Mouse (Mus musculus) ES-E14 (cell line): Measurements from ENCODE around the gene Mapk3. TPM values are rescaled to one million over a fixed set of nuclear protein-coding genes. Genes with fewer than 3 reads are reported as not detected.
"Not testable (repeated sequence)": the region's sequence is repeated elsewhere in the genome, so short reads cannot be mapped to it uniquely, and the experiment has no call there.

Source experiments
- DNase-seq: peaks from one replicate; pipeline ENCODE4 v3.0.0-alpha.2; 2013; ENCODE audit warnings: low read depth, low spot score
- H3K27ac ChIP-seq: 2 replicates; pipeline ENCODE4 v1.5.1; 2012; ENCODE audit warnings: low read depth, mild to moderate bottlenecking, low read length, moderate library complexity, mixed read lengths; ENCODE audit not compliant: poor library complexity, insufficient read depth, severe bottlenecking
- H3K36me3 ChIP-seq: 2 replicates; pipeline ENCODE4 v1.6.1; 2012; ENCODE audit warnings: mild to moderate bottlenecking, low read length, moderate library complexity, mixed read lengths; ENCODE audit not compliant: control insufficient read depth, poor library complexity, insufficient read depth, severe bottlenecking
- H3K4me1 ChIP-seq, 2 experiments: fragments of 150-350 bp in 1 of 2; sonication (generic) in 1 of 2; 2 replicates each; pipeline ENCODE4 v1.6.1; 2012; ENCODE audit warnings: low read length in 2 of 2, mild to moderate bottlenecking in 1 of 2, mixed read lengths in 1 of 2; ENCODE audit not compliant: control insufficient read depth in 2 of 2, insufficient read depth in 2 of 2, poor library complexity in 1 of 2
- H3K4me3 ChIP-seq, 2 experiments: fragments of 150-350 bp in 1 of 2; sonication (generic) in 1 of 2; 2 replicates each; pipeline ENCODE4 v1.5.1; 2012; ENCODE audit warnings: low read length in 2 of 2, low read depth in 1 of 2, mild to moderate bottlenecking in 1 of 2, mixed read lengths in 1 of 2; ENCODE audit not compliant: insufficient read depth in 1 of 2, poor library complexity in 1 of 2, severe bottlenecking in 1 of 2
- H3K9ac ChIP-seq: 2 replicates; pipeline ENCODE4 v1.6.1; 2012; ENCODE audit warnings: low read depth, mild to moderate bottlenecking, low read length, mixed read lengths; ENCODE audit not compliant: poor library complexity, insufficient read depth, severe bottlenecking
- H3K9me3 ChIP-seq: fragments of 150-350 bp; sonication (generic); 2 replicates; pipeline ENCODE4 v1.6.1; 2012; ENCODE audit warnings: low read depth, mild to moderate bottlenecking, low read length; ENCODE audit not compliant: control insufficient read depth, insufficient read depth
- CHD2 ChIP-seq: IDR thresholded peaks from 2 replicates; pipeline ENCODE4 v1.6.1; 2014; ENCODE audit warnings: mild to moderate bottlenecking, low read depth, low read length, inconsistent platforms
- HCFC1 ChIP-seq: IDR thresholded peaks from 2 replicates; pipeline ENCODE4 v1.6.1; 2012; ENCODE audit warnings: low read length, inconsistent platforms, borderline replicate concordance; ENCODE audit not compliant: insufficient read depth
- MAFK ChIP-seq: IDR thresholded peaks from 2 replicates; pipeline ENCODE4 v1.6.1; 2014; ENCODE audit warnings: mild to moderate bottlenecking, low read depth, low read length, inconsistent platforms; ENCODE audit not compliant: insufficient read depth
- ZC3H11A ChIP-seq: IDR thresholded peaks from 2 replicates; pipeline ENCODE4 v1.6.1; 2012; ENCODE audit warnings: low read depth, mild to moderate bottlenecking, inconsistent platforms, low read length, borderline replicate concordance
- ZNF384 ChIP-seq: IDR thresholded peaks from 2 replicates; pipeline ENCODE4 v1.6.1; 2012; ENCODE audit warnings: low read depth, low read length, inconsistent platforms
- in situ Hi-C, 2 experiments: fragments of 600-800 bp; cut with MboI; formaldehyde crosslinking; loops; one replicate each; pipeline ENCODE4 v1.15.1; 2025; ENCODE audit warnings: low sequenced_read_pairs in 2 of 2, inconsistent platforms in 1 of 2; ENCODE audit not compliant: unreplicated experiment in 2 of 2
- total RNA-seq: library from RNA; depleted of rRNA; stranded (reverse); fragments of 300-350 nt; gene quantifications from 2 replicates; pipeline ENCODE4 v1.2.3, GENCODE M21; 2012

The Mapk3 gene
- total RNA-seq, 1 experiment: 31.1 TPM

DNA sequence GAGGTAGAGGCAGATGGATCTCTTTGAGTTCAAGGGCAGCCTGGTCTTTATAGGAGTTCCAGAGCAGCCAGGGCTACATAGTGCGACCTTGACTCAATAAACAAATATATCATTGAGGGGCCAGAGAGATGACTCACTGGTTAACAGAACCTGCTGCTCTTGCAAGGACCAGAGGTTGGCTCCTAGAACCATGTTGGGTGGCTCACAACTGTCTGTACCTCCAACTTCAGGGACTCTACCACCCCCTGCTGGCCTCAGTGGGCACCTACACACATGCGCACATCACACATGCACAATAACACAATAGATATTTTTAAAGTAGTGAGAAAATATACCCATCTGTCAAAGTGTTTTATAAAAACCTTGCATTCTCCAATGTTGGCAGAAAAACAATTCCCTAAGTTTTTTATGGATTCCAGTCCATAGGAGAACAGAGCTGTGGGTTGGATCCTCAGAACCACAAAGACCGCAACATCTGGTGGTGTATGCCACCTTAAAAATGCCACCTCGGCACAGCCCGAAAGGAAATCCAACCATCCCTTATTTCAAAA lies 40.5 kb upstream of the Mapk3 start:
- H3K9ac ChIP-seq: no peak overlapping the region
- H3K27ac ChIP-seq: no peak overlapping the region
- no peaks in the 10 kb centered on the region for H3K36me3 ChIP-seq
- TF ChIP-seq ZNF384: no peak
- no peak for TF ChIP-seq ZC3H11A
- TF ChIP-seq HCFC1: no peak
- TF ChIP-seq CHD2: no peak
- TF ChIP-seq MAFK: no peak
- H3K4me1 ChIP-seq: no peaks in the 10 kb centered on the region
- in situ Hi-C loops: no loop called here
- H3K4me3 ChIP-seq: no peak overlapping the region
- no peaks in the 10 kb centered on the region for H3K9me3 ChIP-seq
- DNase-seq: peak; percentile 54

GRCm38 (mm10) chr7:126721635-126722034 lies 37.8 kb upstream of the Mapk3 start:
- in situ Hi-C loops: no loop called here
- Histone ChIP-seq H3K36me3 (no peaks in the 10 kb centered on the region), H3K4me1 (no peaks in the 10 kb centered on the region), H3K27ac (no peak overlapping the region), H3K9me3 (no peaks in the 10 kb centered on the region), H3K4me3 (no peak overlapping the region), H3K9ac (no peak overlapping the region)
- no peak for TF ChIP-seq HCFC1
- no peak for TF ChIP-seq CHD2
- TF ChIP-seq MAFK: no peak
- no peak for TF ChIP-seq ZC3H11A
- TF ChIP-seq ZNF384: no peak
- no peak for DNase-seq

DNA sequence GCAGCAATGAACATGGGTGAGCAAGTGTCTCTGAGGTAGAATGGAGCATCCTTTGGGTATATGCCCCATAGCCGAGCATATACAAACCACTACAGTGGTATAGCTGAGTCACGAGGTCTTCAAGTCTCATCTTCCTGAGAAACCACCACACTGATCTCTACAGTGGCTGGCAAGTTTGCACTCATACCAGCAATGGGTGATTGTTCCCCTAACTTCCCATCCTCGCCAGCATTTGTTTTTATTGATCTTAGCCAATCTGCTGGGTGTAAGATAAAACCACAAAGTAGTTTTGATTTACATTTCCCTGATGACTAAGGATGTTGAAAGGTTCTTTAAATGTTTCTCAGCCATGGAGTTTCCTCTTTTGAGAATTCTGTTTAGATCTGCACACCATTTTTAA lies 34.3 kb upstream of the Mapk3 start:
- no peak overlapping the region for H3K9ac ChIP-seq
- no peaks in the 10 kb centered on the region for H3K36me3 ChIP-seq
- no peak overlapping the region for H3K4me3 ChIP-seq
- H3K9me3 ChIP-seq: no peaks in the 10 kb centered on the region
- H3K27ac ChIP-seq: no peak overlapping the region
- TF ChIP-seq ZC3H11A (no peak), MAFK (no peak), HCFC1 (no peak), ZNF384 (no peak), CHD2 (no peak)
- H3K4me1 ChIP-seq: no peaks in the 10 kb centered on the region
- no peak for DNase-seq
- in situ Hi-C loops: no loop called here

- in situ Hi-C loops: no loop called here
Observed at GRCm38 (mm10) chr7:126725667-126726066, 33.7 kb upstream of the Mapk3 start.

DNA sequence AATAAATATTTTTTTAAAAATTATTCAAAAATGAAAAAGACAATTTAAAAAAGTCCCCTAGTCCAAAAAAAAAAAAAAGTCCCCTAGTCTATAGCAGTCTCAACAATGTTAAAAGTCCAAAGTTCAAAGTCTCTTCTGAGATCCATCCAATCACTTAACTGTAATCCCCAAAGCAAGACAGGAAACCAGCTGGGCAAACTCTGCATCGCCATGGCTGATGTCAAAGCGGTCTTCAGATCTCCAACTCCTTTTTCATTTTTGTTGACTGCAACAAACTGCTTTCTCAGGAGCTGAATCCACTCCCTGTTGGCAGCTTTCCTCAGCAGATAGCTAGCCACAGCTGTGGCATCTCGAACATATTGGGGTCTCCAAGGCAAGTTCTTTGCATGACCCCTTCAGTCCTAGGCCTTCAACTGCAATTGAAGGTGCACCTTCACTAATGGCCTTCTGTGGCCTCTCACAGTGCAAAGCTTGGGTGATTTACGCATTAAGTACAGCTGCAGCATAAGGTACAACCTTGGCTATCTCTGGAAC lies 29.1 kb upstream of the Mapk3 start:
- DNase-seq, H3K4me3 ChIP-seq, H3K4me1 ChIP-seq, in situ Hi-C loops, H3K27ac ChIP-seq, H3K36me3 ChIP-seq, H3K9ac ChIP-seq, H3K9me3 ChIP-seq: not testable (repeated sequence)

More at GRCm38 (mm10) chr7:126725667-126726066, 33.7 kb upstream of the Mapk3 start:
- H3K4me3 ChIP-seq: no peak overlapping the region
- H3K9ac ChIP-seq: no peak overlapping the region
- no peak for DNase-seq
- TF ChIP-seq ZNF384 (no peak), CHD2 (no peak), MAFK (no peak), HCFC1 (no peak), ZC3H11A (no peak)
- H3K36me3 ChIP-seq: no peaks in the 10 kb centered on the region
- H3K27ac ChIP-seq: no peak overlapping the region
- no peaks in the 10 kb centered on the region for H3K4me1 ChIP-seq
- no peaks in the 10 kb centered on the region for H3K9me3 ChIP-seq
